Mouse (Mus musculus) lung, postnatal 0 days (tissue): ENCODE data around the gene Ackr1. TPM values are rescaled to one million over a fixed set of nuclear protein-coding genes. Genes with fewer than 3 reads are reported as not detected.

Experiments
- ATAC-seq: fragments of 200-750 bp; cut with Nextera tagmentation; 2 replicates; pipeline ENCODE4 v1.8.0; 2017; ENCODE audit warnings: moderate library complexity
- DNase-seq: peaks from one replicate; pipeline ENCODE4 v3.0.0-alpha.2; 2016; ENCODE audit warnings: low spot score
- H3K27ac ChIP-seq: fragments of 300-500 bp; sonication (generic); 2 replicates; pipeline ENCODE4 v1.5.1; 2014; ENCODE audit warnings: antibody characterized with exemption, mild to moderate bottlenecking, low read length, mixed read lengths
- H3K27me3 ChIP-seq: fragments of 300-500 bp; sonication (generic); replicated peaks from 2 replicates; pipeline ENCODE4 v1.6.1; 2014; ENCODE audit warnings: low read length, mixed read lengths; ENCODE audit not compliant: insufficient read depth
- H3K36me3 ChIP-seq: fragments of 300-500 bp; sonication (generic); 2 replicates; pipeline ENCODE4 v1.6.1; 2014; ENCODE audit warnings: low read length, mixed read lengths; ENCODE audit not compliant: insufficient read depth
- H3K4me1 ChIP-seq: fragments of 300-500 bp; sonication (generic); 2 replicates; pipeline ENCODE4 v1.6.1; 2014; ENCODE audit warnings: antibody characterized with exemption, low read depth, low read length, mixed read lengths; ENCODE audit not compliant: insufficient read depth
- H3K4me2 ChIP-seq: fragments of 300-500 bp; sonication (generic); replicated peaks from 2 replicates; pipeline ENCODE4 v1.6.1; 2014; ENCODE audit warnings: low read depth, mild to moderate bottlenecking, low read length, moderate library complexity, mixed read lengths
- H3K4me3 ChIP-seq: fragments of 300-500 bp; sonication (generic); 2 replicates; pipeline ENCODE4 v1.5.1; 2014; ENCODE audit warnings: low read depth, low read length
- H3K9ac ChIP-seq: fragments of 300-500 bp; sonication (generic); replicated peaks from 2 replicates; pipeline ENCODE4 v1.6.1; 2014; ENCODE audit warnings: low read depth, mild to moderate bottlenecking
- H3K9me3 ChIP-seq: fragments of 300-500 bp; sonication (generic); 2 replicates; pipeline ENCODE4 v1.6.1; 2016; ENCODE audit warnings: low read length, mixed read lengths
- CTCF ChIP-seq: IDR thresholded peaks from 2 replicates; pipeline ENCODE4 v1.5.1; 2016; ENCODE audit warnings: antibody characterized with exemption, mild to moderate bottlenecking
- EP300 ChIP-seq: IDR thresholded peaks from 2 replicates; pipeline ENCODE4 v1.6.1; 2016; ENCODE audit warnings: antibody characterized with exemption, mild to moderate bottlenecking, control low read depth
- WGBS: fragments of 180-500 bp; shearing (Covaris S2); extraction: QIAGEN DNeasy Blood & Tissue Kit; methylation state at CpG from one replicate; pipeline ENCODE4 v1.1.7; 2014; 5-methylcytosine and 5-hydroxymethylcytosine counted together
- polyA plus RNA-seq: library from polyadenylated mRNA; unstranded; fragments of >200 nt; fragmentation: Nextera tagmentation; extraction: Ambion mirVana; gene quantifications from 2 replicates; pipeline ENCODE4 v1.2.1, GENCODE M21; 2015

Ackr1 gene
- polyA plus RNA-seq, 1 experiment from 2014 or later, result 0.70 TPM

DNA sequence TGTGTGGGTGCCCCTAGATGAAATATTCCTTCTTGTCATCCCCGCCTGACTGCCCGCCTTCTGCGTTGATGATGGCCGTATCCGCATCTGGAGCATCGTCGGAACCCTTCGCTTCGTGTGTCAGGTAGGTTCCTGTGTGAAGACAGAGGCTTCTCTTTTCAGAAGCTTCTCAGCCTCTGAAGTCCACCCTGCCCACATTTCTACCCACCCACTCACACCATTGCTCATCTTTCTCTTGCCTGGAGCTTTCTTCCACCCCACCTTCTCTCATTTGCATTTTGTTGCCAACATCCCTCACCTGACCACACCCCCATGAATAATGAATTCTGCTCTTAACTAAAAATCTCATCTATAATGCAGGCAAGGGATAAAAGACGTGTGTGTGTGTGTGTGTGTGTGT lies 3.5 kb upstream of the Ackr1 start:
- DNase-seq, result no peak
- Histone ChIP-seq H3K36me3 (no peaks in the 10 kb centered on the region), H3K4me1 (no peaks in the 10 kb centered on the region), H3K27me3 (no peaks in the 10 kb centered on the region), H3K4me3 (no peak overlapping the region), H3K9me3 (no peaks in the 10 kb centered on the region), H3K9ac (no peak overlapping the region), H3K4me2 (no peak overlapping the region), H3K27ac (no peak overlapping the region)
- ATAC-seq, result no peak
- 90% methylated on average over 10 of the region's 10 CpGs for WGBS
- TF ChIP-seq EP300 (no peak), CTCF (no peak)

DNA sequence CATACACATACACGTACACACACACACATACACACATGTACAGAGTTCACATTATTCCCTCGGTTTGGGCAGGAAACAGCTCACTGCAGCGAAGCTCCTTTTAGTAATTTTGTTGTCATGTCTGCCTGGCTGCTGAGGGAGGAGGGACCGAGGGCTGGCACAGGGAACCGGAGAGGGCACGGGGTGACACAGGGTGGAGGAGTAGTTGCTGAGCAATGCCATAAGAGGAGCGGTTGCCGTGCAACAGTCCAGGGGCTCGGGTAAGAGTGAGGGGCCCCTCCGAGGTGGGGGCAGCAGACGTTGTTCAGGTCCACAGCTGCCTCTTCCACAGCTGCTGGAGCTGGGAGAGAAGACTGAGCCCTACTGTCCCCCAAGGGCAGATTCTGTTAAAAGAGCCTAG lies 2.4 kb upstream of the Ackr1 start:
- H3K27me3 ChIP-seq, result no peaks in the 10 kb centered on the region
- no peak overlapping the region for H3K9ac ChIP-seq
- no peaks in the 10 kb centered on the region for H3K9me3 ChIP-seq
- TF ChIP-seq CTCF (no peak), EP300 (no peak)
- ATAC-seq (no peak), DNase-seq (no peak)
- H3K4me1 ChIP-seq, result no peaks in the 10 kb centered on the region
- 36% methylated on average over 11 of the region's 11 CpGs for WGBS
- no peak overlapping the region for H3K4me2 ChIP-seq
- no peak overlapping the region for H3K27ac ChIP-seq
- no peak overlapping the region for H3K4me3 ChIP-seq
- H3K36me3 ChIP-seq, result no peaks in the 10 kb centered on the region

DNA sequence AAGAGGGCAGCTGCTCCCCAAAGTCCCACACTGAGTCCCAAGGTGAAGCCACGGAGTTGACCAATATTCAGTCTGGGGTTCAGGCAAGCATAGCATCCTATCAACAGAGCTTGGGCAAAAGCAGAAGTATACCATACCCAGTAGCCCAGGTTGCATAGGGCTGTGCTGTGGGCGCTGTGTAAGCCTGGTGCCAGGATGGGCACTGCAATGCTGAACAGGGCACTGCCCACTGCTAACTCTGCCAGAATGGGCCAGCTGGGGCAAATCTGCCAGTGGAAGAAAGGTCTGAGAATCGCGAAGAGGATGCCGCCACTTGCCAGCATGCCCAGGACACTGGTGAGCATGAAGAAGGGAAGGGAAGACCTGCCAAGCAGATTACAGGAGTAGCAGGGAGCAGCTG lies 1.1 kb downstream of the Ackr1 start:
- Histone ChIP-seq H3K27me3 (no peaks in the 10 kb centered on the region), H3K4me2 (no peak overlapping the region), H3K9me3 (no peaks in the 10 kb centered on the region), H3K4me1 (no peaks in the 10 kb centered on the region), H3K27ac (no peak overlapping the region), H3K4me3 (no peak overlapping the region), H3K9ac (no peak overlapping the region), H3K36me3 (no peaks in the 10 kb centered on the region)
- ATAC-seq (no peak), DNase-seq (no peak)
- WGBS, result 83% methylated on average over 5 of the region's 5 CpGs
- TF ChIP-seq CTCF (no peak), EP300 (no peak)

DNA sequence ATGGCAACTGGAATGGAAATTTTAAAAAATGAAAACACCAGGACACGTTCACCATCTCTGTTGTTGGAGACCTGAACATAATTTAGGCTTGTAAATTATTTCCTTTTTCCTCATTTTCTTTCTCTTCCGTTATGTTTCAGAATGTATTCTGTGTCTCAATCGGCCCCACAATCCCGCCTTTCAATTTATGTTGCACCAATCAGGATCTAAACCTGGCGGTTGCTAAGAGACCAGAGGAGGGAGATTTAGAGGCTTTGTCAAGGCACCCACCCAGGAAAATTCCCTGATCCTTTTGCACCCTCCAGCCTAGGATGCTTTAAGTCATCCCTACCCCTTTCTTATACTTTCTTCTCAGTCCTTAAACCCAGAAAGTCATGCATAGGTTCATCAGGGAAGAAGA lies 3.8 kb downstream of the Ackr1 start:
- Histone ChIP-seq H3K9me3 (no peaks in the 10 kb centered on the region), H3K4me1 (no peaks in the 10 kb centered on the region), H3K4me2 (no peak overlapping the region), H3K27me3 (no peaks in the 10 kb centered on the region), H3K4me3 (no peak overlapping the region), H3K36me3 (no peaks in the 10 kb centered on the region), H3K9ac (no peak overlapping the region), H3K27ac (no peak overlapping the region)
- WGBS, result 70% methylated on average over 5 of the region's 5 CpGs
- no peak for DNase-seq
- TF ChIP-seq EP300, result no peak
- TF ChIP-seq CTCF, result no peak
- ATAC-seq, result no peak

DNA sequence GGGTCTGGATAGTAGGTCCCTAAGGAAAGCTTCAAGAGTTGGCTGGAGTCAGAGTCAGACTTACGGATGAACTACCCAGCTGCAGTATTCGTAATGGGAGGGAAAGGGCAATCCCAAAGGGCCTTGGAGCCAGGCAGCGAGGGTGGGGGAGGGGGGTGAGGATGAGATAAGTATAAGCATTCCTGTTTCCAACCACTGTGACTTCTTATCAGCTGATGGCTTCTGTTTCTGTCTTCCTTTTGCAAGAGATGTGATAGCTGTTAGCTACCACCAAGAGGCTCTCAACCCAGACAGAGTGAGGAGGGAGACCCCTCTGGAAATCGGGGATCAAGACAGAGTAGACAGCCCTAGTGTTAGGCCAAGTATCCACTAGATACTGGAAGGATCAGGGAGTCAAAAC lies 4.4 kb downstream of the Ackr1 start:
- H3K36me3 ChIP-seq, result no peaks in the 10 kb centered on the region
- H3K4me2 ChIP-seq, result no peak overlapping the region
- no peaks in the 10 kb centered on the region for H3K27me3 ChIP-seq
- no peaks in the 10 kb centered on the region for H3K9me3 ChIP-seq
- no peak overlapping the region for H3K4me3 ChIP-seq
- H3K27ac ChIP-seq, result no peak overlapping the region
- H3K9ac ChIP-seq, result no peak overlapping the region
- DNase-seq (no peak), ATAC-seq (no peak)
- TF ChIP-seq EP300 (no peak), CTCF (no peak)
- 18% methylated on average over 4 of the region's 4 CpGs for WGBS
- no peaks in the 10 kb centered on the region for H3K4me1 ChIP-seq

DNA sequence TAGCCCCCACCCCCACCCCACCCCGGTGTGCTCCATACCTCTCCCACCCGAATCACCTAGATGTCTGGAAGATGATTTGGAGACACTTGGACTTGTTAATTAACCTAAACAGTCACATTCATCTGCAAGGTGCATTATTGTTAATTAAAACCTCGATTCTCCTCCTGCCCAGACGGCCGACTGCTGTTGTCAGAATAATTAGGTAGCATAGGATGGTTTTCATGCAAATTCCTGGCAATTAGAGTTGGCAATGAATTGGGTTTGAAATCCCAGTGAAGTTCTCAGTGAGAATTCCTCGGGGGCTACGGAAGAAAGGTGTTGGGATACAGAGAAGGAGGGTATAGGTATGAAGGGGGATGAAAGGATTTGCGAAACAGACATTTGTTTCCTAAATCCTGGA lies 5.1 kb downstream of the Ackr1 start:
- H3K4me2 ChIP-seq, result no peak overlapping the region
- no peaks in the 10 kb centered on the region for H3K4me1 ChIP-seq
- 62% methylated on average over 8 of the region's 8 CpGs for WGBS
- H3K27ac ChIP-seq, result no peak overlapping the region
- ATAC-seq (no peak), DNase-seq (no peak)
- TF ChIP-seq EP300 (no peak), CTCF (no peak)
- H3K36me3 ChIP-seq, result no peaks in the 10 kb centered on the region
- no peaks in the 10 kb centered on the region for H3K9me3 ChIP-seq
- no peak overlapping the region for H3K9ac ChIP-seq
- no peaks in the 10 kb centered on the region for H3K27me3 ChIP-seq
- H3K4me3 ChIP-seq, result no peak overlapping the region

DNA sequence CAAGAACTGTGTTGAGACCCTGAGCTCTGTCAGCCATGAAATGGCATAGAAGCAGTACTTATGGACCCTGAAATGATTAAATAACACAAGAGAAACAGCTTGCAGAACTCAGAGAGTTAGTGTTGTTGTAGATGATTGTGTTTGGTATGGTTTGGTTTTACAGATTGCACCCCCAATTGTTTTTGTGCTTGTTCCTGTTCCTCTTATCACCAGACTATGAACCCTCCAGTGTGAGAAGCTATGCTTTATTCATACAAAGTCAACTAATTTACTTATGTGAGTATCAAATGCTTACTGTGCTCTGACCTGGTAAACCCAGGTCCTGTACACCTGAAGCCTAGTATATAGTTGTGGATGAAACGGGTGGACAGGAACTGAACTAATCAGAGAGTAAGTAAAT lies 7.0 kb downstream of the Ackr1 start:
- Histone ChIP-seq H3K4me2 (no peak overlapping the region), H3K9ac (no peak overlapping the region), H3K27me3 (no peaks in the 10 kb centered on the region), H3K4me3 (no peak overlapping the region), H3K4me1 (no peaks in the 10 kb centered on the region), H3K27ac (no peak overlapping the region), H3K36me3 (no peaks in the 10 kb centered on the region), H3K9me3 (no peaks in the 10 kb centered on the region)
- no peak for DNase-seq
- TF ChIP-seq EP300 (no peak), CTCF (no peak)
- ATAC-seq, result no peak
- 47% methylated on average over 1 of the region's 1 CpGs for WGBS
